In genomic region chr12:110725051-110725450, GRCm38 (mm10) we compare ENCODE assay signal across 26 mouse cellular contexts. TPM values are rescaled to one million over a fixed set of nuclear protein-coding genes. Genes with fewer than 3 reads are reported as not detected.
"Had no signal": no experiment of that assay in that cellular context is flagged by ENCODE, and none has a peak within 500 bp of the region (broad histone marks: within the 10 kb centered on the region; RNA-seq: fewer than 3 reads in every experiment).

No protein-coding gene starts in this region.

- H3K9me3 ChIP-seq: liver, embryonic 13.5 days; liver, embryonic 15.5 days; lung, embryonic 15.5 days; midbrain, embryonic 13.5 days; midbrain, embryonic 15.5 days; neural tube, embryonic 13.5 days; neural tube, embryonic 15.5 days; stomach, embryonic 15.5 days had no signal

- ATAC-seq: liver, postnatal 0 days; lung, postnatal 0 days; midbrain, embryonic 13.5 days; midbrain, embryonic 15.5 days had no signal

- H3K4me3 ChIP-seq: liver, embryonic 13.5 days; liver, embryonic 15.5 days; lung, embryonic 15.5 days; midbrain, embryonic 13.5 days; midbrain, embryonic 15.5 days; neural tube, embryonic 13.5 days; neural tube, embryonic 15.5 days; stomach, embryonic 15.5 days had no signal

- H3K9ac ChIP-seq: liver, embryonic 13.5 days; liver, embryonic 15.5 days; liver, postnatal 0 days; lung, embryonic 15.5 days; midbrain, embryonic 13.5 days; midbrain, embryonic 15.5 days; neural tube, embryonic 13.5 days; neural tube, embryonic 15.5 days; stomach, embryonic 15.5 days had no signal

- H3K4me2 ChIP-seq: liver, embryonic 13.5 days; liver, embryonic 15.5 days; lung, embryonic 15.5 days; midbrain, embryonic 11.5 days; midbrain, embryonic 13.5 days; midbrain, embryonic 15.5 days; neural tube, embryonic 13.5 days; neural tube, embryonic 15.5 days; stomach, embryonic 15.5 days had no signal

- DNase-seq: liver, embryonic 13.5 days; liver, postnatal 0 days; lung, adult 2 months; lung, postnatal 14 days; lung, postnatal 36 days; right cerebral cortex, postnatal 14 days; thymus, adult 2 months; thymus, postnatal 25 days; thymus, postnatal 4 days had no signal

- H3K36me3 ChIP-seq: liver, embryonic 13.5 days; liver, embryonic 15.5 days; lung, embryonic 15.5 days; midbrain, embryonic 13.5 days; midbrain, embryonic 15.5 days; neural tube, embryonic 13.5 days; neural tube, embryonic 15.5 days; stomach, embryonic 15.5 days had no signal

- H3K27me3 ChIP-seq: lung, embryonic 15.5 days; midbrain, embryonic 15.5 days; neural tube, embryonic 15.5 days; stomach, embryonic 15.5 days had no signal

- H3K27ac ChIP-seq: liver, embryonic 13.5 days; liver, embryonic 15.5 days; lung, embryonic 15.5 days; macrophage; midbrain, embryonic 13.5 days; midbrain, embryonic 15.5 days; neural tube, embryonic 13.5 days; neural tube, embryonic 15.5 days; stomach, embryonic 15.5 days; stomach, postnatal 0 days had no signal

- H3K4me1 ChIP-seq: lung, embryonic 15.5 days; midbrain, embryonic 13.5 days; midbrain, embryonic 15.5 days; neural tube, embryonic 13.5 days; neural tube, embryonic 15.5 days; stomach, embryonic 15.5 days had no signal

RNA-seq across cellular contexts. Expression of gene 1700001K19Rik, which starts 42.6 kb away (rescaled TPM):
- total RNA-seq: megakaryocyte progenitor cell, adult 5-6 weeks; midbrain, postnatal 0 days; monocyte, adult 5-6 weeks had no signal
- polyA plus RNA-seq: liver, embryonic 13.5 days; liver, embryonic 15.5 days; liver, postnatal 0 days; lung, adult 2 months; lung, embryonic 15.5 days; lung, postnatal 0 days; macrophage; midbrain, embryonic 15.5 days; midbrain, postnatal 0 days; neural tube, embryonic 11.5 days; spleen, adult 2 months; stomach, embryonic 15.5 days; stomach, postnatal 0 days; urinary bladder, adult 2 months had no signal
